Mouse (Mus musculus): ENCODE measurements at regions not wholly inside any gene's neighbourhood (a gene's known extent, or its start where the extent isn't known, plus 50 kb on each side); places are given as distances from the start of the nearest gene placed in this dataset.

GRCm38 (mm10) chr5:53402619-53403151, 63.3 kb upstream of the Rbpj start:
- TF ChIP-seq GATA1 (IDR thresholded peaks at IDR 0.05; ENCODE audit: borderline replicate concordance, low read length) (no peak), FLI1 (IDR thresholded peaks at IDR 0.05; ENCODE audit: low read length) (no peak)
- Histone ChIP-seq H3K4me1 (peaks cover 96% of the 10 kb centered on the region), H3K36me3 (replicated peaks; ENCODE audit: low read length) (no peaks in the 10 kb centered on the region), H3K9me3 (no peaks in the 10 kb centered on the region), H3K27me3 (replicated peaks) (no peaks in the 10 kb centered on the region), H3K4me3 (replicated peaks) (peak overlapping the region; percentile 69)

- Histone ChIP-seq H3K9me3 (no peaks in the 10 kb centered on the region), H3K36me3 (replicated peaks; ENCODE audit: low read length) (no peaks in the 10 kb centered on the region), H3K4me1 (peaks cover 94% of the 10 kb centered on the region), H3K27me3 (replicated peaks) (no peaks in the 10 kb centered on the region), H3K4me3 (replicated peaks) (no peak overlapping the region)
- TF ChIP-seq FLI1 (IDR thresholded peaks at IDR 0.05; ENCODE audit: low read length) = no peak
Observed at GRCm38 (mm10) chr5:53405929-53406328, 60.0 kb upstream of the Rbpj start.

- TF ChIP-seq FLI1 (IDR thresholded peaks at IDR 0.05; ENCODE audit: low read length) (no peak), GATA1 (IDR thresholded peaks at IDR 0.05; ENCODE audit: borderline replicate concordance, low read length) (no peak)
- no peaks in the 10 kb centered on the region for H3K27me3 ChIP-seq (replicated peaks)
- peaks cover 91% of the 10 kb centered on the region for H3K4me1 ChIP-seq
- H3K4me3 ChIP-seq (replicated peaks) = no peak overlapping the region
- no peaks in the 10 kb centered on the region for H3K9me3 ChIP-seq
- H3K36me3 ChIP-seq (replicated peaks; ENCODE audit: low read length) = no peaks in the 10 kb centered on the region
Observed at GRCm38 (mm10) chr5:53407646-53408045, 58.3 kb upstream of the Rbpj start.

- peaks cover 91% of the 10 kb centered on the region for H3K4me1 ChIP-seq
- H3K4me3 ChIP-seq (replicated peaks) = no peak overlapping the region
- no peaks in the 10 kb centered on the region for H3K36me3 ChIP-seq (replicated peaks; ENCODE audit: low read length)
- no peak for TF ChIP-seq FLI1 (IDR thresholded peaks at IDR 0.05; ENCODE audit: low read length)
- no peak for TF ChIP-seq GATA1 (IDR thresholded peaks at IDR 0.05; ENCODE audit: borderline replicate concordance, low read length)
- H3K27me3 ChIP-seq (replicated peaks) = no peaks in the 10 kb centered on the region
- no peaks in the 10 kb centered on the region for H3K9me3 ChIP-seq
Observed at GRCm38 (mm10) chr5:53408235-53408634, 57.7 kb upstream of the Rbpj start.

GRCm38 (mm10) chr5:53409740-53410139, 56.2 kb upstream of the Rbpj start:
- H3K27me3 ChIP-seq (replicated peaks) = no peaks in the 10 kb centered on the region
- TF ChIP-seq FLI1 (IDR thresholded peaks at IDR 0.05; ENCODE audit: low read length) (no peak), GATA1 (IDR thresholded peaks at IDR 0.05; ENCODE audit: borderline replicate concordance, low read length) (no peak)
- H3K4me1 ChIP-seq = peaks cover 90% of the 10 kb centered on the region
- H3K9me3 ChIP-seq = no peaks in the 10 kb centered on the region
- H3K4me3 ChIP-seq (replicated peaks) = no peak overlapping the region
- H3K36me3 ChIP-seq (replicated peaks; ENCODE audit: low read length) = no peaks in the 10 kb centered on the region

- TF ChIP-seq FLI1 (IDR thresholded peaks at IDR 0.05; ENCODE audit: low read length) (no peak), GATA1 (IDR thresholded peaks at IDR 0.05; ENCODE audit: borderline replicate concordance, low read length) (no peak)
Observed at GRCm38 (mm10) chr5:53412391-53413075, 53.4 kb upstream of the Rbpj start.

GRCm38 (mm10) chr5:53413677-53414076, 52.3 kb upstream of the Rbpj start:
- Histone ChIP-seq H3K4me3 (replicated peaks) (no peak overlapping the region), H3K36me3 (replicated peaks; ENCODE audit: low read length) (no peaks in the 10 kb centered on the region), H3K9me3 (no peaks in the 10 kb centered on the region), H3K27me3 (replicated peaks) (no peaks in the 10 kb centered on the region), H3K4me1 (peaks cover 89% of the 10 kb centered on the region)
- TF ChIP-seq FLI1 (IDR thresholded peaks at IDR 0.05; ENCODE audit: low read length) (no peak), GATA1 (IDR thresholded peaks at IDR 0.05; ENCODE audit: borderline replicate concordance, low read length) (no peak)

More at GRCm38 (mm10) chr5:53412391-53413075, 53.4 kb upstream of the Rbpj start:
- no peaks in the 10 kb centered on the region for H3K36me3 ChIP-seq (replicated peaks; ENCODE audit: low read length)
- H3K4me3 ChIP-seq (replicated peaks) = no peak overlapping the region
- H3K9me3 ChIP-seq = no peaks in the 10 kb centered on the region
- H3K4me1 ChIP-seq = peaks cover 89% of the 10 kb centered on the region
- H3K27me3 ChIP-seq (replicated peaks) = no peaks in the 10 kb centered on the region

- H3K4me1 ChIP-seq = peaks cover 90% of the 10 kb centered on the region
- no peak overlapping the region for H3K4me3 ChIP-seq (replicated peaks)
- no peaks in the 10 kb centered on the region for H3K27me3 ChIP-seq (replicated peaks)
- H3K36me3 ChIP-seq (replicated peaks; ENCODE audit: low read length) = peaks cover 3% of the 10 kb centered on the region
- no peak for TF ChIP-seq GATA1 (IDR thresholded peaks at IDR 0.05; ENCODE audit: borderline replicate concordance, low read length)
- TF ChIP-seq FLI1 (IDR thresholded peaks at IDR 0.05; ENCODE audit: low read length) = no peak
- no peaks in the 10 kb centered on the region for H3K9me3 ChIP-seq
Observed at GRCm38 (mm10) chr5:53415472-53415871, 50.5 kb upstream of the Rbpj start.

Measured in megakaryocyte, embryonic 14.5 days (primary cell).